Mouse (Mus musculus): ENCODE measurements around the gene Scrn3.

- TF ChIP-seq CTCF (IDR thresholded peaks at IDR 0.05; ENCODE audit: low read depth) (no peak), EP300 (IDR thresholded peaks at IDR 0.05; ENCODE audit: low read depth) (no peak)
These were observed 68.0 kb downstream of the Scrn3 start for GRCm38 (mm10) chr2:73380298-73380975.

Measured in liver, postnatal 0 days (tissue).